Mouse (Mus musculus) large intestine, adult 2 months (tissue): ENCODE measurements around the gene Arid4b. TPM values are rescaled to one million over a fixed set of nuclear protein-coding genes. Genes with fewer than 3 reads are reported as not detected.

ENCODE experiments used
- DNase-seq: peaks from one replicate; pipeline ENCODE4 v3.0.0-alpha.2; 2012; ENCODE audit warnings: low read depth, low spot score
- WGBS: fragments of 180-500 bp; shearing (Covaris S2); methylation state at CpG from one replicate; pipeline ENCODE4 v1.1.7; 2018; 5-methylcytosine and 5-hydroxymethylcytosine counted together
- polyA plus RNA-seq: library from polyadenylated mRNA; depleted of rRNA; stranded (reverse); fragments of >200 nt; gene quantifications from 2 replicates; pipeline ENCODE4 v1.2.3, GENCODE M21; 2012; rRNA removed

Arid4b gene
- polyA plus RNA-seq, 1 experiment: 2.6 TPM

DNA sequence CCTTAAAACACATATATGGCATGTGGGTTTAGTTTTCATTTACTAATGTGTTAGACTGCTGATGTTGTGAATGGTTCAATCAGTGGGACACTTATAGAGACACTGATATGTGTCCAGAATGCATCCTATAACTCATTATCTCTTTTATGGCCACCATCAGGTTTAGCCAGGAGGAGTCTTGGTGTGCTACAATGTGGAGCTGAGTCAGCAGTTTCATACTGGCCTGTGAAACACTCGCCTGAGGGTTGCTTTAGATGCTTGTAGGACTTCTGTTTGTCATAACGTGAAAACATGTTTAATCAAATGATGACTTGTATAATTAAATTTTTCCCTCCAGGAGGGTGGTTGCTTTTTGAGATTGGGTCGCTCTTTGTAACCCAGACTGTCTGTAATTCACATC lies 116.6 kb downstream of the Arid4b start:
- WGBS: 85% methylated on average over 3 of the region's 3 CpGs
- DNase-seq: no peak

GRCm38 (mm10) chr13:14245946-14246345 lies 182.9 kb downstream of the Arid4b start:
- DNase-seq: no peak
- 57% methylated on average over 2 of the region's 2 CpGs for WGBS

Other genes starting within 250 kb of the Arid4b start
- 14.7 and 28.6 TPM in 2 replicates for gene B3galnt2, start 108.8 kb upstream of the Arid4b start, polyA plus RNA-seq
- 15.9 and 17.8 TPM in 2 replicates for gene Tbce, start 23.6 kb upstream of the Arid4b start, polyA plus RNA-seq
- gene Ggps1, start 256 bp downstream of the Arid4b start, polyA plus RNA-seq: 7.6 and 10.2 TPM in 2 replicates